Mouse (Mus musculus) myocyte (in vitro differentiated cells): ENCODE measurements at regions not wholly inside any gene's neighbourhood (a gene's known extent, or its start where the extent isn't known, plus 50 kb on each side); places are given as distances from the start of the nearest gene placed in this dataset.

Source experiments
- H3K27me3 ChIP-seq: one replicate; pipeline ENCODE4 v1.6.1; 2011; ENCODE audit not compliant: control insufficient read depth, insufficient read depth, insufficient read length
- H3K36me3 ChIP-seq: one replicate; pipeline ENCODE4 v1.6.1; 2011; ENCODE audit not compliant: control insufficient read depth, insufficient read depth
- H3K4me2 ChIP-seq: one replicate; pipeline ENCODE4 v1.6.1; 2011; ENCODE audit warnings: low read depth, control low read depth
- H3K4me3 ChIP-seq: one replicate; pipeline ENCODE4 v1.5.1; 2011; ENCODE audit warnings: mild to moderate bottlenecking, control low read depth, moderate library complexity
- H3K79me2 ChIP-seq: one replicate; pipeline ENCODE4 v1.6.1; 2011; ENCODE audit not compliant: control insufficient read depth, insufficient read depth
- H3ac ChIP-seq: one replicate; pipeline ENCODE4 v1.6.1; 2011; ENCODE audit not compliant: control insufficient read depth, insufficient read length
- CEBPB ChIP-seq: IDR thresholded peaks from 2 replicates; pipeline ENCODE4 v1.6.1; 2011; ENCODE audit warnings: mild to moderate bottlenecking, moderate library complexity; ENCODE audit not compliant: poor library complexity, insufficient read depth, severe bottlenecking
- E2F4 ChIP-seq: IDR thresholded peaks from one replicate; pipeline ENCODE4 v1.6.1; 2011; ENCODE audit warnings: mild to moderate bottlenecking, control low read depth, moderate library complexity; ENCODE audit not compliant: insufficient read depth
- MAX ChIP-seq: IDR thresholded peaks from one replicate; pipeline ENCODE4 v1.6.1; 2011; ENCODE audit warnings: low read depth, mild to moderate bottlenecking, control low read depth
- MYOD1 ChIP-seq, 3 experiments: IDR thresholded peaks; one replicate each; pipeline ENCODE4 v1.6.1; 2011; ENCODE audit warnings: control low read depth in 2 of 3, low read depth in 2 of 3, mild to moderate bottlenecking in 2 of 3, moderate library complexity in 1 of 3; ENCODE audit not compliant: insufficient read length in 2 of 3, control insufficient read depth in 1 of 3
- MYOG ChIP-seq, 3 experiments: IDR thresholded peaks; one replicate each; pipeline ENCODE4 v1.6.1; 2011; ENCODE audit warnings: control low read depth in 2 of 3, low read depth in 2 of 3, mild to moderate bottlenecking in 2 of 3; ENCODE audit not compliant: insufficient read length in 2 of 3, control insufficient read depth in 1 of 3, insufficient read depth in 1 of 3
- POLR2A ChIP-seq: IDR thresholded peaks from one replicate; pipeline ENCODE4 v1.6.1; 2011; ENCODE audit warnings: low read depth, mild to moderate bottlenecking, control low read depth, moderate library complexity; ENCODE audit not compliant: insufficient read length
- POLR2AphosphoS2 ChIP-seq: IDR thresholded peaks from one replicate; pipeline ENCODE4 v1.6.1; 2011; ENCODE audit warnings: low read depth, control low read depth; ENCODE audit not compliant: insufficient read length
- REST ChIP-seq: IDR thresholded peaks from one replicate; pipeline ENCODE4 v1.6.1; 2011; ENCODE audit warnings: mild to moderate bottlenecking, control low read depth, moderate library complexity; ENCODE audit not compliant: insufficient read depth, insufficient read length
- SRF ChIP-seq: IDR thresholded peaks from one replicate; pipeline ENCODE4 v1.6.1; 2011; ENCODE audit warnings: low read depth; ENCODE audit not compliant: control insufficient read depth, insufficient read length
- TCF12 ChIP-seq: IDR thresholded peaks from one replicate; pipeline ENCODE4 v1.6.1; 2011; ENCODE audit warnings: mild to moderate bottlenecking, control low read depth; ENCODE audit not compliant: poor library complexity, insufficient read depth, severe bottlenecking
- TCF3 ChIP-seq: IDR thresholded peaks from one replicate; pipeline ENCODE4 v1.6.1; 2011; ENCODE audit warnings: low read depth, control low read depth; ENCODE audit not compliant: insufficient read length
- USF1 ChIP-seq: IDR thresholded peaks from one replicate; pipeline ENCODE4 v1.6.1; 2011; ENCODE audit warnings: low read depth, mild to moderate bottlenecking, control low read depth, moderate library complexity

DNA sequence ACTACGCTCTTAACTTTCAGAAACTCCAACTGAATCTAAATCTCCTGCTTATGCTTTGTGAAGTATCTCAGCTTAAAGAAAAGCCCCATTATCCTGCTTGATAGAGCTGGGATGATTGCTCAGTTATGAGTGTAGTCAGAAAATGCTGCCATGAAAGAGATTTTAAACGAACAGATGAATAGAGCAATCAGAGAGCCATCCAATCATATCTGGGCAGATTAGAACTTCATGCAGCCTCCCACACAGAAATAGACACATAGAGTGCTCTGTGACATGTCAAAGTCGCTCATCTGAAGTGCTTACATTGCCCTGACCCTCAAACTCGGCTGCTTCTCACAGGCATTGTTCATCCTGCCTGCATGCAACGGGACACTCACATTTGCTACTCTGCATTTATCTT, 299.0 kb downstream of the Dmrt2 start:
- H3K4me2 ChIP-seq = no peak overlapping the region
- no peak overlapping the region for H3ac ChIP-seq
- no peak for TF ChIP-seq TCF12
- TF ChIP-seq POLR2AphosphoS2 = no peak
- no peak for TF ChIP-seq CEBPB
- TF ChIP-seq MYOD1 (IDR thresholded peaks at IDR 0.05; ENCODE audit: control insufficient read depth in 1 of 3, insufficient read length in 2 of 3, low read depth in 2 of 3) = no peak
- TF ChIP-seq SRF = no peak
- TF ChIP-seq MAX = no peak
- TF ChIP-seq POLR2A = no peak
- no peak for TF ChIP-seq REST
- TF ChIP-seq USF1 = no peak
- no peak for TF ChIP-seq E2F4
- TF ChIP-seq TCF3 = no peak
- no peak for TF ChIP-seq MYOG (IDR thresholded peaks at IDR 0.05; ENCODE audit: control insufficient read depth in 1 of 3, insufficient read depth in 1 of 3, insufficient read length in 2 of 3, low read depth in 2 of 3)
- H3K79me2 ChIP-seq = no peaks in the 10 kb centered on the region
- no peak overlapping the region for H3K4me3 ChIP-seq
- no peaks in the 10 kb centered on the region for H3K27me3 ChIP-seq
- no peaks in the 10 kb centered on the region for H3K36me3 ChIP-seq

DNA sequence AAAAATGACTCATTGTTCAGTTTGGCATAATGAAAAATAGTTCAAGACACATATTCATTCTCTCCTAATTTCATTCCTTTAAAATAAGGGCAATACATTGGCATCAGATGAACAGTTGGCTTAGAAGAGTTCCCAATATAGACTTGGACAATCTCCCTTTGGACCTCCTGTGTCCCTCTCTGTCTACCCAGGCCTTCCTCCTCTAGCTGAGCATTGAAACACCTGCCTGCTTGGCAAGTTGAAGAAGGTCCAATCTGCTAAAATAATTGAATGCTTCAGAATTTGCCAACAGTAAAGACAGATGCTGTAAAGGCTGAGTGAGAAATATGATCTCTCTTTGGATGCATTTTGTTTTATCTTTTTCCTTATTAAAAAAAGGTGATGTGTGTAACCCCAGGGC, 303.0 kb downstream of the Dmrt2 start:
- no peak overlapping the region for H3K4me3 ChIP-seq
- no peaks in the 10 kb centered on the region for H3K27me3 ChIP-seq
- H3K79me2 ChIP-seq = no peaks in the 10 kb centered on the region
- no peaks in the 10 kb centered on the region for H3K36me3 ChIP-seq
- no peak overlapping the region for H3K4me2 ChIP-seq
- TF ChIP-seq TCF12 = no peak
- no peak for TF ChIP-seq E2F4
- TF ChIP-seq REST = no peak
- no peak for TF ChIP-seq POLR2AphosphoS2
- TF ChIP-seq USF1 = no peak
- no peak for TF ChIP-seq CEBPB
- TF ChIP-seq TCF3 = no peak
- no peak for TF ChIP-seq MAX
- no peak for TF ChIP-seq SRF
- no peak for TF ChIP-seq MYOD1 (IDR thresholded peaks at IDR 0.05; ENCODE audit: control insufficient read depth in 1 of 3, insufficient read length in 2 of 3, low read depth in 2 of 3)
- no peak for TF ChIP-seq MYOG (IDR thresholded peaks at IDR 0.05; ENCODE audit: control insufficient read depth in 1 of 3, insufficient read depth in 1 of 3, insufficient read length in 2 of 3, low read depth in 2 of 3)
- no peak for TF ChIP-seq POLR2A
- H3ac ChIP-seq = no peak overlapping the region

DNA sequence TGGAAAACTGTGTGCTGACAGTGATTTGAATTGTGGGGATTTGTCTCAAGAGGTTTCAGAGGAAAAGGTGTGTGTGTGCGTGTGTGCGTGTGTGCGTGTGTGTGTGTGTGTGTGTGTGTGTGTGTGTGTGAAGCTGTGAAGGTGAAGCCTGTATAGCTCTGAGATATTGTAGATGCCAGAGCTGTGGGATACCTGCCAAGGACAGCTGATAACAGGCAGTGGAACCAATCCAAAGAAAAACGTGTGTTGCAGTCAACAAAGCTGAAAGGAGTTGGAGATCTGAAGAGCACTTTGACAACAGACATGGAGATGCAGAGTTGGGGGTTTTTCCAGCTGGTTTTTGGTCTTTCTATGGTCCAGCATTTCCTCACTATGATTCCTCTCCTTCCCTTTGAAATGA, 308.1 kb downstream of the Dmrt2 start:
- H3K4me2 ChIP-seq = no peak overlapping the region
- no peaks in the 10 kb centered on the region for H3K79me2 ChIP-seq
- no peaks in the 10 kb centered on the region for H3K27me3 ChIP-seq
- H3ac ChIP-seq = no peak overlapping the region
- no peak for TF ChIP-seq POLR2AphosphoS2
- no peak for TF ChIP-seq SRF
- no peak for TF ChIP-seq MAX
- no peak for TF ChIP-seq E2F4
- no peak for TF ChIP-seq MYOD1 (IDR thresholded peaks at IDR 0.05; ENCODE audit: control insufficient read depth in 1 of 3, insufficient read length in 2 of 3, low read depth in 2 of 3)
- TF ChIP-seq CEBPB = no peak
- H3K4me3 ChIP-seq = no peak overlapping the region
- no peaks in the 10 kb centered on the region for H3K36me3 ChIP-seq

DNA sequence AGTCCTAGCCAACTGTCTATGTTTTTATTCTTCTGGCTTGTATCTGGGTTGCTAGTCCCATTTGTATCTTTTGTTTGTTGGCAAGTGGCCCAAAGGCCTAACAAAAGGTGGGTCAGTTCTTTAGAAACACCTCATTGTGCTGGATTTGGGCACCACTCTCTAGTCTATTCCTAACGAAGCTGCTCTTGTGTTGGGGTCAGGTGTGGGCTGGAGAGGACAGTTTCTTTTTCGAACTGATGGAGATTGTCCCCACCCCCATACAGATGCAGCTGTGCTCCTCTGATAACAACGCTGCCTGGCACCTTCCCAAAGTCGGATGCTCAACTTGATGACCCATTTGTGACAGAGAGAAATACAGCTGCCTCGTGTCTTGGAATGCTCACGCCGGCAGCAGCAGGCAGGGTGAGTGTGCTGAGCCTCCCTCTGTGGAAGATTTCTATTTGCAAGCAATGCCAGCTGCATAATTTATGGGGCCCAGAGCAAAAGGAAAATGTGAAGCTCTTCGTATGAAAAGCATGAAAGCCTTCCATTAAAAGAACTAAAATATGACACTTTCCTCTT, 342.5 kb downstream of the Dmrt2 start:
- TF ChIP-seq REST (no peak), MAX (no peak), SRF (no peak), MYOG (IDR thresholded peaks at IDR 0.05; ENCODE audit: control insufficient read depth in 1 of 3, insufficient read depth in 1 of 3, insufficient read length in 2 of 3, low read depth in 2 of 3) (no peak), CEBPB (no peak), POLR2A (no peak), TCF3 (no peak), E2F4 (no peak), USF1 (no peak), TCF12 (no peak), POLR2AphosphoS2 (no peak), MYOD1 (IDR thresholded peaks at IDR 0.05; ENCODE audit: control insufficient read depth in 1 of 3, insufficient read length in 2 of 3, low read depth in 2 of 3) (no peak)
- Histone ChIP-seq H3K4me3 (no peak overlapping the region), H3ac (no peak overlapping the region), H3K4me2 (no peak overlapping the region), H3K27me3 (no peaks in the 10 kb centered on the region), H3K36me3 (no peaks in the 10 kb centered on the region), H3K79me2 (no peaks in the 10 kb centered on the region)

DNA sequence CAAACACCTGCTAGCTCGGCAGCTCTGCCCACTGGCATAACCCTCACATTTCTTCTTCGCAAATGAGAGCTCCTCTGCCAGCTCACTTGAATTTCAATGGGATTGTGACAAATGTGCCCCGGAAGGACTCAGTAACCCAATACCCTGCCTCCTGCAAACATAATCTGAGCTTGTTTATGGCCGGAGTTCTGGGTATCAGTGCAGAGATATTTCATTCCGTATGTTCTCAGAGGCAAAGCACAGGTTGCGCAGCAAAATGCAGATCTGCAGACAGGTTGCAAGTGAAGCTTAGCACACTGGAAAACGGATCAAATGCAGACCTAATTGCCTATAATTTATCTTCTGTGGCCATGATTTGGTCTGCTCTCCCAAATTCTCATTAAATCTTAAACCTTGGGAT, 348.9 kb downstream of the Dmrt2 start:
- no peak for TF ChIP-seq POLR2AphosphoS2
- no peak for TF ChIP-seq TCF12
- TF ChIP-seq POLR2A = no peak
- no peak for TF ChIP-seq MYOG (IDR thresholded peaks at IDR 0.05; ENCODE audit: control insufficient read depth in 1 of 3, insufficient read depth in 1 of 3, insufficient read length in 2 of 3, low read depth in 2 of 3)
- no peak for TF ChIP-seq USF1
- TF ChIP-seq E2F4 = no peak
- H3K27me3 ChIP-seq = no peaks in the 10 kb centered on the region
- H3K4me3 ChIP-seq = no peak overlapping the region
- H3K79me2 ChIP-seq = no peaks in the 10 kb centered on the region
- H3ac ChIP-seq = no peak overlapping the region
- H3K4me2 ChIP-seq = no peak overlapping the region
- no peaks in the 10 kb centered on the region for H3K36me3 ChIP-seq
